Comparison of ENCODE assay signal across 11 mouse cellular contexts in the genomic region with DNA sequence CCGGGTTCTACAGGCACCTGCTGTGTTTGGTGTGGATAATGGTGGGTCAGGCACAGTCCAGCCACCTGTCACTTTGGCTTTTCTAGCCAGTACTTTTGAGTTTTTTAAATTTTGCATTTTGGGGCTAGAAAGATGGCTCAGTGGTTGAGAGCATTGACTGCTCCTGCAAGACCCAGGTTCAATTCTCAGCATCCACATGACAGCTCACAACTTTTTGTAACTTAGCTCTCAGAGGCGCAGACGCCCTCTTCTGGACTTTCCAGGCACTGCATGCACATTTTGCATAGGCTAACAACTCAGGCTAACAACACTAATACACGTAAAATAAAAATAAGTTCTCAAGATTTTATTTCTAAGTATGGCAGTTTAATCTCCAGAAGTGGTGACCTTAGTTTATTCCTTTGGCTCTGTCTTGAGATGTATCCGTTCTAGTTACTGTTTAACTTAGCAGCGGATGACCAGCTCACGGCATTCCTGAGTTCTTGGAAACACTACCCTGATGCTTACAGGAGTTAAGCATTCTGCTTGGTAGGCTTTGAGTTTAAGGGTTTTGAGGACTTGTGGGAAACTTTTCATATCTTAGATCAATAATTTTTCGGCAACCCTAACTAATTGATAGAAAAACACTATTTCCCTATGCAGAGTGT. TPM values are rescaled to one million over a fixed set of nuclear protein-coding genes. Genes with fewer than 3 reads are reported as not detected.
DNase-seq lines count a peak whose midpoint lies in the region; ATAC-seq and TF ChIP-seq lines count a peak whose summit lies in the region.
"Had no signal": no experiment of that assay in that cellular context is flagged by ENCODE, and none has a peak within 500 bp of the region (broad histone marks: within the 10 kb centered on the region; RNA-seq: fewer than 3 reads in every experiment).

No protein-coding gene starts in this region.

- dilution Hi-C loops in CH12.LX (cut with MboI; ENCODE audit: extremely low pct_ligation_motif_present, extremely low pct_unique_long_range_greater_than_20kb, low sequenced_read_pairs), result no loop called here

- no peak overlapping the region for H3K9ac ChIP-seq in kidney, postnatal 0 days (ENCODE audit: low read depth, low read length)
- no peak overlapping the region for H3K9ac ChIP-seq in kidney, embryonic 16.5 days (replicated peaks; ENCODE audit: low read length)
- H3K9ac ChIP-seq in CH12.LX (ENCODE audit: insufficient read depth, low read depth), result no peak overlapping the region

- H3K36me3 ChIP-seq in kidney, postnatal 0 days (ENCODE audit: insufficient read depth, low read length), result peaks cover 19% of the 10 kb centered on the region; the same call in 1 of the 2 replicates
- peaks cover 51% of the 10 kb centered on the region for H3K36me3 ChIP-seq in kidney, embryonic 16.5 days (ENCODE audit: insufficient read depth, low read length)
- peaks cover 63 to 92% of the 10 kb centered on the region in 2 experiments for H3K36me3 ChIP-seq in CH12.LX (replicated peaks in 1 of 2; ENCODE audit: control insufficient read depth in 1 of 2, insufficient read depth in 1 of 2, low read length in 1 of 2)
- peaks cover 98% of the 10 kb centered on the region for H3K36me3 ChIP-seq in forebrain, embryonic 10.5 days (replicated peaks)

- no peak overlapping the region for H3K27ac ChIP-seq in kidney, postnatal 0 days
- no peak overlapping the region for H3K27ac ChIP-seq in kidney, embryonic 16.5 days (ENCODE audit: low read length)
- no peak overlapping the region for H3K27ac ChIP-seq in CH12.LX (ENCODE audit: insufficient read depth, low read depth)
- H3K27ac ChIP-seq in embryonic fibroblast, embryonic 13.5 days (ENCODE audit: insufficient read depth, low read length), result no peak overlapping the region
- no peak overlapping the region for H3K27ac ChIP-seq in forebrain, embryonic 10.5 days

- TF ChIP-seq POLR2A in CH12.LX (IDR thresholded peaks at IDR 0.05; ENCODE audit: low read depth, low read length), result no peak
- no peak for TF ChIP-seq POLR2A in embryonic fibroblast, embryonic 13.5 days (IDR thresholded peaks at IDR 0.05; ENCODE audit: low read depth, low read length)

- no peaks in the 10 kb centered on the region for H3K9me3 ChIP-seq in kidney, postnatal 0 days (replicated peaks; ENCODE audit: low read length)
- H3K9me3 ChIP-seq in kidney, embryonic 16.5 days (ENCODE audit: low read length), result no peaks in the 10 kb centered on the region
- H3K9me3 ChIP-seq in CH12.LX (replicated peaks; ENCODE audit: low read length), result no peaks in the 10 kb centered on the region
- H3K9me3 ChIP-seq in forebrain, embryonic 10.5 days, result no peaks in the 10 kb centered on the region

- ATAC-seq in kidney, postnatal 0 days (replicated peaks; ENCODE audit: low FRiP score, low read depth), result no peak
- no peak for ATAC-seq in kidney, embryonic 16.5 days (ENCODE audit: low FRiP score, low TSS enrichment)

- WGBS in kidney, postnatal 0 days, result 84% methylated on average over 8 of the region's 8 CpGs
- WGBS in kidney, embryonic 16.5 days, result 82% methylated on average over 8 of the region's 8 CpGs
- WGBS in forebrain, embryonic 10.5 days, result 85% methylated on average over 8 of the region's 8 CpGs

- no peaks in the 10 kb centered on the region for H3K27me3 ChIP-seq in kidney, postnatal 0 days (ENCODE audit: insufficient read depth, low read length)
- H3K27me3 ChIP-seq in kidney, embryonic 16.5 days (ENCODE audit: insufficient read depth, low read length), result no peaks in the 10 kb centered on the region
- no peaks in the 10 kb centered on the region for H3K27me3 ChIP-seq in CH12.LX (replicated peaks)
- H3K27me3 ChIP-seq in forebrain, embryonic 10.5 days (ENCODE audit: poor library complexity, severe bottlenecking), result no peaks in the 10 kb centered on the region

- H3K4me3 ChIP-seq in kidney, postnatal 0 days (replicated peaks; ENCODE audit: low read depth, low read length), result no peak overlapping the region
- no peak overlapping the region for H3K4me3 ChIP-seq in kidney, embryonic 16.5 days (ENCODE audit: low read length)
- no peak overlapping the region for H3K4me3 ChIP-seq in CH12.LX (replicated peaks in 1 of 3; ENCODE audit: low read depth in 2 of 3, low read length in 2 of 3, poor library complexity in 1 of 3)
- no peak overlapping the region for H3K4me3 ChIP-seq in embryonic fibroblast, embryonic 13.5 days (ENCODE audit: insufficient read depth, low read length)
- no peak overlapping the region for H3K4me3 ChIP-seq in forebrain, embryonic 10.5 days

- no peaks in the 10 kb centered on the region for H3K79me2 ChIP-seq in CH12.LX (replicated peaks; ENCODE audit: control insufficient read depth, extremely low read depth, insufficient read depth, poor library complexity, severe bottlenecking)

- TF ChIP-seq EP300 in CH12.LX (IDR thresholded peaks at IDR 0.05; ENCODE audit: low read length), result no peak

- in situ Hi-C loops in CH12.LX (cut with MboI; ENCODE audit: low pct_ligation_motif_present, low pct_unique_long_range_greater_than_20kb, low sequenced_read_pairs), result loop anchor here (25.0 kb wide), 1 partner anchor 291 kb away; no protein-coding TSS in a partner anchor

- H3K4me1 ChIP-seq in kidney, postnatal 0 days (replicated peaks; ENCODE audit: insufficient read depth, low read length), result no peaks in the 10 kb centered on the region
- H3K4me1 ChIP-seq in kidney, embryonic 16.5 days (ENCODE audit: insufficient read depth, low read length), result no peaks in the 10 kb centered on the region
- H3K4me1 ChIP-seq in CH12.LX (ENCODE audit: control insufficient read depth in 1 of 2, insufficient read depth in 2 of 2), result peaks cover 0 to 41% of the 10 kb centered on the region in 2 experiments; a peak in 2 of 4 replicates
- H3K4me1 ChIP-seq in embryonic fibroblast, embryonic 13.5 days (ENCODE audit: control insufficient read depth, insufficient read depth, low read length), result peaks cover 2% of the 10 kb centered on the region; the same call in 1 of the 2 replicates
- H3K4me1 ChIP-seq in forebrain, embryonic 10.5 days, result no peaks in the 10 kb centered on the region

- H3K4me2 ChIP-seq in kidney, postnatal 0 days (ENCODE audit: low read length), result no peak overlapping the region
- no peak overlapping the region for H3K4me2 ChIP-seq in kidney, embryonic 16.5 days (replicated peaks; ENCODE audit: low read depth, low read length)
- no peak overlapping the region for H3K4me2 ChIP-seq in CH12.LX (ENCODE audit: insufficient read depth, low read depth, poor library complexity, severe bottlenecking)

- peak; percentile 49 for TF ChIP-seq CTCF in kidney, postnatal 0 days (IDR thresholded peaks at IDR 0.05; ENCODE audit: low read depth)
- TF ChIP-seq CTCF in CH12.LX (conservative IDR thresholded peaks at IDR 0.05 in 1 of 2, IDR thresholded peaks at IDR 0.05 in 1 of 2; ENCODE audit: low read depth in 2 of 2, low read length in 2 of 2), result peak; percentile 48 to 62
- TF ChIP-seq CTCF in embryonic fibroblast, embryonic 13.5 days (IDR thresholded peaks at IDR 0.05; ENCODE audit: borderline replicate concordance, insufficient read depth, low read length), result 0 out of 2 replicates have a peak, but pooled peaks have one; percentile 5

- peak; percentile 6; the same call in 1 of the 2 replicates for TF ChIP-seq RAD21 in CH12.LX (IDR thresholded peaks at IDR 0.05; ENCODE audit: low read depth, low read length)

- no peak for DNase-seq in kidney, postnatal 0 days (ENCODE audit: low spot score)
- peak; percentile 27 for DNase-seq in 3T3-L1 (ENCODE audit: low read depth, low spot score)
- DNase-seq in CH12.LX (ENCODE audit: extremely low read depth), result no peak
- no peak for DNase-seq in forebrain, embryonic 10.5 days (ENCODE audit: extremely low spot score, low spot score)
- no peak for DNase-seq in adrenal gland, postnatal 14 days
- no peak for DNase-seq in frontal cortex, postnatal 10 days (ENCODE audit: low spot score in 2 of 2)
- DNase-seq: cerebellum, adult 11 months had no signal

TF ChIP-seq in CH12.LX, 34 proteins besides CTCF, POLR2A, EP300 and RAD21:
- TF ChIP-seq SMC3 (IDR thresholded peaks at IDR 0.05; ENCODE audit: low read depth, low read length) (peak; percentile 32), GABPA (IDR thresholded peaks at IDR 0.05; ENCODE audit: insufficient replicate concordance, low read depth, low read length) (no peak)

RNA-seq across cellular contexts. Expression of gene Nol10, which starts 23.5 kb away (rescaled TPM):
- polyA plus RNA-seq in kidney, postnatal 0 days (2015; fragmentation: Nextera tagmentation; extraction: Ambion mirVana), result 15.0 and 16.8 TPM in 2 replicates
- polyA plus RNA-seq in kidney, embryonic 16.5 days (2015; fragmentation: Nextera tagmentation; extraction: Ambion mirVana), result 24.4 and 26.9 TPM in 2 replicates
- total RNA-seq in CH12.LX (2012; rRNA removed), result 10.9 and 14.4 TPM in 2 replicates
- 12.3 and 14.5 TPM in 2 replicates for total RNA-seq in CH12.LX (2014; rRNA removed)
- polyA plus RNA-seq in CH12.LX (2012; ENCODE audit: insufficient read length, low read depth), result 64.9 and 65.8 TPM in 2 replicates
- 25.5 and 27.6 TPM in 2 replicates for polyA plus RNA-seq in embryonic fibroblast, embryonic 13.5 days (2011; ENCODE audit: insufficient read length, low read depth, missing spikeins)
- 44.1 and 45.1 TPM in 2 replicates for polyA plus RNA-seq in forebrain, embryonic 10.5 days (2016; fragmentation: Nextera tagmentation; extraction: Ambion mirVana)
- 15.2 and 16.9 TPM in 2 replicates for total RNA-seq in adrenal gland, postnatal 14 days (2021)

RNA-seq across cellular contexts. Expression of gene Atp6v1c2, which starts 42.6 kb away (rescaled TPM):
- polyA plus RNA-seq in kidney, postnatal 0 days (2015; fragmentation: Nextera tagmentation; extraction: Ambion mirVana), result 19.2 and 19.9 TPM in 2 replicates
- polyA plus RNA-seq in kidney, embryonic 16.5 days (2015; fragmentation: Nextera tagmentation; extraction: Ambion mirVana), result 4.6 and 5.8 TPM in 2 replicates
- total RNA-seq in CH12.LX (2012; rRNA removed) (0.34 and 0.42 TPM in 2 replicates), CH12.LX (2014; rRNA removed) (not detected in 2 replicates)
- polyA plus RNA-seq in CH12.LX (2012; ENCODE audit: insufficient read length, low read depth), result 0.19 TPM in 2 replicates
- polyA plus RNA-seq in embryonic fibroblast, embryonic 13.5 days (2011; ENCODE audit: insufficient read length, low read depth, missing spikeins), result not detected in 2 replicates
- polyA plus RNA-seq in forebrain, embryonic 10.5 days (2016; fragmentation: Nextera tagmentation; extraction: Ambion mirVana), result 0.29 and 0.46 TPM in 2 replicates
- 1.6 and 3.6 TPM in 2 replicates for total RNA-seq in adrenal gland, postnatal 14 days (2021)
- total RNA-seq: heart, postnatal 10 days had no signal
- polyA plus RNA-seq: spleen, adult 2 months had no signal

Comparison
In these comparisons a context has a peak if more than half of its experiments do, and no peak if none do; other contexts are left out.
1. CTCF ChIP-seq: peak in every context shown above with its lines; median percentile 55 in CH12.LX; 49 in kidney, postnatal 0 days; 5 in embryonic fibroblast, embryonic 13.5 days.